Mouse (Mus musculus) G1E-ER4 (cell line): ENCODE data around the gene Btc. TPM values are rescaled to one million over a fixed set of nuclear protein-coding genes. Genes with fewer than 3 reads are reported as not detected.

Experiments
- GATA1 ChIP-seq: IDR thresholded peaks from one replicate; pipeline ENCODE4 v1.8.0; 2012; ENCODE audit warnings: low read length, inconsistent platforms
- polyA plus RNA-seq: library from polyadenylated mRNA; stranded (reverse); fragments of >175 nt; gene quantifications from 2 replicates; pipeline ENCODE4 v1.2.3, GENCODE M21; 2012

The Btc gene
- polyA plus RNA-seq, 1 experiment: 0.04 TPM

DNA sequence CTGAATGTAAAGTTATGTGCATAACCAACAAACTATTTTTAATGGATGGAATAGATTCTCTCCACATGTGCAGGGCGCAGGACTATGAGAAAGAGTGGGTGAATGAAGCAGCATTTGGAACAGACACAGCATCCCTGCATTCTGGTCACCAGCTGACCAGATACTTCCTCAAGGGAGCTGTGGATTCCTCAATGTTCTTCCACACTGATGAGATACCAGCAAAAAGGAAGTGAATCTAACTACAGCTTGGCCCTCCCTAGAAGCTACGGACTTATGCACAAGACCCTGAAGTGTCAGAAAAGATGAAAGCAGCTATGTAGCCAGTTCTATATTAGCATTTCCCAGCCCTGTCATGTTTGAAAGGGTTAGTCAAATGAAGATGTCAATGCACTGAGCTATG lies 57.7 kb downstream of the Btc start:
- TF ChIP-seq GATA1: no peak

DNA sequence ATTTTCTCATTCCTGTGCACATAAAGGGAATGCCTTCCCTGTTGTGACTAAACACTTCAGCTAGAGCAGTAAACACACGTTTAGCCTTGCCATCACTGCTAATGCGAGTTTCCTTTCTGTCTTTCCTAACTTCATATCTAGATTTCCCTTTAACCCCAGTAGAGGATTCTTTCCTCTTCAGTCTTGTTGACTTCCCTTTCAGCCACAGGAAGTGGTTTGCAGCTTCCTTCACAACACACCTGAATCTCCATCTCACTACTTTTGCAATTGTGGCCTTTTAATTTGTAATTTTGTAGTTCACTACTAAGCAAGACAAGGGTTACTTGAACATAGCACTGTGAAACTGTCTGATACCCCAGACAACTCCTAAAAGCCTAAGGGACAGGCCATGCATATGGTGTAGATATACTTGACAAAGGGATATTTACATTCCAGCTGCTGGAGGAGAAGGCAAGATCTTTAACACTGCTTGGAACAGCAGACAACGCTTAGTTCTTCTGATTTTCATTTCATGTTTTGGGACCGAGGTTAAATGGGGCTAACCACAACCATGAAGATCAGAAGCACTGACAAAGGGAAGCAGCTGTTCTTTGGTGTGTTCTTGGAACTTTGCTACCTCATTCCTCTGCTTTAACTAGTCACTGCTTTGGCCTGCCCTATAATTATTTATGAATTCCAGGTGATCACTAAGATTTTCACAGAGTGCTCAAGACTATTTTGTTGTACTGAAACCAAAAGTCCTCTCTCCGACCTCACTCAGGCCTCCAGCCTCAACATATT lies 60.6 kb downstream of the Btc start:
- no peak for TF ChIP-seq GATA1

DNA sequence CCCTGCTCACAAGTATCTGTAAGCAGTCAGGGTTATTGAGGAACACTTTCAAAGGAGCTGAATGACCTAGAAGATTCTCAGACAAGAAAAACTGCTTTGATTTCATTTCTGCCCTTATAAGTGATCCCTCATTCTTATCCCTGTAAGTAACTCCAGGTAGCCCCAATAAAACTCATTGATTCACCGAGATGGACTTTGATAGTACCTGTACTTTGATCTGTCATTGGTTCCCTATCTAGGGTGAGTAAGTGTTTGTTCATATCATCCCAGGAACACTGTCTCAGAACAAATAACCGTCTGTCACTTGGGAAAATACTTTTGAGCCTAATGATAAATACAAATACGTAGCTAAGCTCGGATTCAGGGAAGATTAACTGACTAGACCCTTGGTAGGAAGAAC lies 68.6 kb downstream of the Btc start:
- TF ChIP-seq GATA1: no peak

DNA sequence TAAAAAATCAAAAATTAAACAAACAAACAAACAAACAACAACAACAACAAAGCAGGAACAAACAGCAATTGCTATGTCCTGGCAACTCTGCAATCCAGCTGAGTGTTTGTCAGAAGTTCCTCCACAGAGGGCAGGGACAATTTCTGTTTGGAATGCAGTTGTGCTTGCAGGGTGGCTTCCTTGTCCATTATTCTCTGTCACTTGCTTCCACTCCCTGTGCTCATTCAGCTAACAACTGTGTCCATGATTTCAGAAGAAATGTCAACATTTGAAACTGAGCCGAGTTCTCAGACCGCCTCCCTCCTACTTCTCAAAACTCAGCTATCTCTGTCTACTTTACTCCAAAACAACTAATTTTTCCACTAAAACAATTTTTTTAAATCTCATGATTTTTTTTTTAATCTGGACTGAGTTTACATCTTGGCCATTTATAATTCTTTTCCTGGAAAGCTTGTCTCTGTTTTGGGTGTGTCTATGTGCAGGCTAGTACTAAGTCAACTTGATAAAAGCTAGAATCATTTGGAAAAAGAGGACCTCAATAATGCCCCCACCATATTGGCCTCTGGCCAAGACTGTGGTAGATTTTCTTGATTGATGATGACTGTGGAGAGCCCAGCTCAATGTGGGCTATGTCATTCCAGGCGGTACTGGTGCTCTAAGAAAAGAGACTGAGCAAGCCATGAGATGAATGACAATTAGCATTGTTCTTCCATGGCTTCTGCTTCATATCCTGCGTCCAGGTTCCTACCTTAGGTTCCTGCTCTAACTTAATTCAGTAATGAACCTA lies 70.5 kb downstream of the Btc start:
- no peak for TF ChIP-seq GATA1

DNA sequence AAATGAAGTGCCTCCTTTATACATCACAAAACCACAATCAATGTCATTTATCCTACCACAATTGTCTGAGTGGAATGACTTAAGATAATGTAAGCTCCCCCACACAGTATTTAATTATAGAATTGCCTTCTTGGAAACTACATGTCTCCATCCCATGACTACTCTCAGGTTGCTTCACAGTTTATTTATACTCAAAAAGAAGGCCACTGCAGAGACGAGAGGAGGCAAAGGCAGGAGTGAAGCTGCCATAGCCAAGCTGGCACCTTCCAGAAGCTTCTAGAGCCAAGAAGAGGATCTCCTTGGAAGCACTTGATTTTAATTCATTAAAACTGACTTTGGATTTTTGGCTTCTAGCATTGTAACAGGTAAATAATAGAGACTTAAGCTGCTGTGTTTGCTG lies 81.0 kb downstream of the Btc start:
- no peak for TF ChIP-seq GATA1

DNA sequence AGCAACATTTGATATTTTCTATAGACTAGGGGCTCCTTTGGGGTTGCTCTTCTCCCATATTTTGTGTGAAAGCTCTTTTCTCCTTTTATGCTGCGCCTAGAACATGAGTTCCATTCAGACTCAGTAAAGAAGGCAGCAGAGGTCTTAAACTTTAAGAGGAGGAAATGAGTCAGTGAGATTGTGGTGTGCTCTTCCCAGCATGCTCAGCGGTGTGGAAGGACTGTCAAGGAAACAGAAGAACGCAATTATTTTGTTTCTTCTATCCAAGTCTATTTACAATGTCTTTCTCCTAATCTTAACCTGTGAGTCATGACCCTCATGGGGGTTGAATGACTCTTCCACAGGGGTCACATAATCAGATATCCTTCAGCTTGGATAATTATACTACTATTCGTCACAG lies 82.4 kb downstream of the Btc start:
- TF ChIP-seq GATA1: no peak

DNA sequence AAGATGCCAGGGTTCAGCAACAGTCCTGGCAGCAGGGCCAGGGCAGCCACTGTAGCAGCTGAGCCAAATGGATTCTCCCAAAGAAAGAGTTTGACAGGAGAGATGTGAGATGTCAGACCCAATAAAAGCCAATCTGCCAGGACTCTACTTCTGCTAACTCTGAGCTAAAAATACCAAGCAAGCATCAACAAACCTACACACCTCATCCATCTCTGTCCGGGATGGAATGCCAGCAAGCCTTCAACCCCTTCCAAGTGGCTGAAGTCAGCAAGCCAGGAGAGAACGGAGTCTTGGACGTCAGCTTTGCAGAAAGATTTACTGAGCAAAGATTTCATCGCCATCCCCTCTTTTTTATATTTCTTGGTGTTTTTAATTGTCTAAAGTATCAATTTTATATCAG lies 88.8 kb downstream of the Btc start:
- no peak for TF ChIP-seq GATA1

DNA sequence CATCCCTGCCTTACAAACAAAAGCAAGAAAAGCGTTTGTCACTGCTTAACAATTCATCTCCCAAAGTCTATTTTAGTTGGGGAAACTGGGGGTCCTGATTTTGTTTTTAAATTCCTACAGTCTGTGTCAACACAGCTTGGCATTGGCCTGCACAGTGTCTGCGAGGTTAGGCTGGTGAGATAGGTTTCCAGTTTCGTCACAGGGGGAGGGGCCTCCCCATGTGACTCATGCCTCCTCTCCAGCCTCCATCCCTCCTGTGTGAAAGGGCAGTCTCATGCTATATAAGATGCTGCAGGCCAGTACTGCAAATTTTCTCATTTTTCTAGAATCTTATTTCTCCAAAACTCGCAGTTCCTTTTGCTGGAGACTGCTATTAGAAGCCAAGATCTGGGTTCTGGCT lies 91.0 kb downstream of the Btc start:
- no peak for TF ChIP-seq GATA1

DNA sequence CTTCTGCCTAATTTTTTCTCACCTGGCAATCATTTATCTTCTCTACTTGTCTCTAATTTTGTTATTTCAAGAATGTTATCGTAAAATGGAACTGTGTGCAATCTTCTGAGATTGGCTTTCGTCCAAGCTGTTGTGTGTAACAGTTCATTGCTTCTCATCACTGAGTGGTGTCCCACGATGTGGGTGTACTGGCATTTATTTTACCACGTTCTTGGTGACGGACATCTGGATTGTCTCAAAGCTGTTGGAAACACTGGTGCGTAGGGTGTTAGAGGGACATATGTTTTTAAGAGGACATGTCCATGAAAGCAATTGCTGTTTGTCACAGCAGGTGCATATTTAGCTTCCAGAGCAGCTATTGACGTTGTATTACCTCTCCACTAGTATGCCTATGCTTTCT lies 94.2 kb downstream of the Btc start:
- TF ChIP-seq GATA1: no peak

DNA sequence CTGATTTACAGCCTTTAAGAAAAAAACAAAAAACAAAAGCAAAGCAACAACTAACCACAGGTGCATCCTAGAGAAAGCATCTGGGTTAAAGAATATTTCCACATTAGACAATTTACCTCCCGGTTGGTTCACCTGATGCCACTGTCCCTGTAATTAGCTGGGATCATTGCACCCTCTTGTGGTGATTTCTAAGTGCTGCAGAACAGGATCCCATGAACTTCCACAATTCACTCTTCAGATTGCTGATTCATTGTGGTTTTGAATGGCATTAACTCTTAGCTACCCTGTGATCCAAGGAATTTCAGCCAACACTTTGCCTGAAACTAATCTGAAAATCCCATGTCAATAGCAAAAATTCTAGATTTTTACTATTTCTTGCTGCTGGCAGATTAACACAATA lies 94.9 kb downstream of the Btc start:
- no peak for TF ChIP-seq GATA1

Other genes starting within 250 kb of the Btc start
- gene Parm1, start 114.6 kb upstream of the Btc start, polyA plus RNA-seq: 3.0 and 3.4 TPM in 2 replicates